Mouse (Mus musculus) limb, embryonic 14.5 days (tissue): ENCODE results near the gene Knstrn. TPM values are rescaled to one million over a fixed set of nuclear protein-coding genes. Genes with fewer than 3 reads are reported as not detected.

Experiments
- ATAC-seq: fragments of 200-750 bp; cut with Nextera tagmentation; 2 replicates; pipeline ENCODE4 v1.8.0; 2017; ENCODE audit warnings: low read depth, moderate number of reproducible peaks, moderate TSS enrichment; ENCODE audit not compliant: low FRiP score
- DNase-seq: peaks from one replicate; pipeline ENCODE4 v3.0.0-alpha.2; 2015; ENCODE audit warnings: low spot score
- H3K27ac ChIP-seq: fragments of 300-500 bp; sonication (generic); replicated peaks from 2 replicates; pipeline ENCODE4 v1.5.1; 2014; ENCODE audit warnings: low read depth, mild to moderate bottlenecking, low read length, moderate library complexity, mixed read lengths
- H3K27me3 ChIP-seq: fragments of 300-500 bp; sonication (generic); 2 replicates; pipeline ENCODE4 v1.6.1; 2014; ENCODE audit warnings: low read length, mixed read lengths; ENCODE audit not compliant: control insufficient read depth, insufficient read depth
- H3K36me3 ChIP-seq: fragments of 300-500 bp; sonication (generic); 2 replicates; pipeline ENCODE4 v1.6.1; 2014; ENCODE audit warnings: mild to moderate bottlenecking, low read length, moderate library complexity, mixed read lengths; ENCODE audit not compliant: control insufficient read depth, insufficient read depth
- H3K4me1 ChIP-seq: fragments of 300-500 bp; sonication (generic); 2 replicates; pipeline ENCODE4 v1.6.1; 2014; ENCODE audit warnings: antibody characterized with exemption, low read length, mixed read lengths; ENCODE audit not compliant: control insufficient read depth, insufficient read depth
- H3K4me2 ChIP-seq: fragments of 300-500 bp; sonication (generic); replicated peaks from 2 replicates; pipeline ENCODE4 v1.6.1; 2014; ENCODE audit warnings: low read depth, mild to moderate bottlenecking, low read length, moderate library complexity; ENCODE audit not compliant: severe bottlenecking
- H3K4me3 ChIP-seq: fragments of 300-500 bp; sonication (generic); replicated peaks from 2 replicates; pipeline ENCODE4 v1.5.1; 2014; ENCODE audit warnings: low read length
- H3K9ac ChIP-seq: fragments of 300-500 bp; sonication (generic); 2 replicates; pipeline ENCODE4 v1.6.1; 2014; ENCODE audit warnings: mild to moderate bottlenecking, low read depth, low read length, moderate library complexity; ENCODE audit not compliant: severe bottlenecking
- H3K9me3 ChIP-seq: fragments of 300-500 bp; sonication (generic); 2 replicates; pipeline ENCODE4 v1.6.1; 2016; ENCODE audit warnings: low read length; ENCODE audit not compliant: control insufficient read depth
- POLR2A ChIP-seq: fragments of 200-500 bp; IDR thresholded peaks from 2 replicates; pipeline ENCODE4 v1.8.0; 2012; ENCODE audit warnings: inconsistent platforms, mild to moderate bottlenecking, moderate library complexity, borderline replicate concordance; ENCODE audit not compliant: insufficient read depth, insufficient read length; ENCODE audit errors: extremely low read depth
- WGBS: fragments of 180-500 bp; shearing (Covaris S2); extraction: QIAGEN DNeasy Blood & Tissue Kit; methylation state at CpG from one replicate; pipeline ENCODE4 v1.1.7; 2014; 5-methylcytosine and 5-hydroxymethylcytosine counted together
- polyA plus RNA-seq, 2 experiments: library from polyadenylated mRNA; depleted of rRNA in 1 of 2; stranded (reverse) in 1 of 2; unstranded in 1 of 2; fragments of >200 nt; fragmentation: Nextera tagmentation in 1 of 2; extraction: Ambion mirVana in 1 of 2; gene quantifications; 2 replicates each; pipeline versions ENCODE4 v1.2.1 to v1.2.3; 2012 to 2014

The Knstrn gene
- polyA plus RNA-seq, 2 experiments, result 67.0 to 81.3 TPM

DNA sequence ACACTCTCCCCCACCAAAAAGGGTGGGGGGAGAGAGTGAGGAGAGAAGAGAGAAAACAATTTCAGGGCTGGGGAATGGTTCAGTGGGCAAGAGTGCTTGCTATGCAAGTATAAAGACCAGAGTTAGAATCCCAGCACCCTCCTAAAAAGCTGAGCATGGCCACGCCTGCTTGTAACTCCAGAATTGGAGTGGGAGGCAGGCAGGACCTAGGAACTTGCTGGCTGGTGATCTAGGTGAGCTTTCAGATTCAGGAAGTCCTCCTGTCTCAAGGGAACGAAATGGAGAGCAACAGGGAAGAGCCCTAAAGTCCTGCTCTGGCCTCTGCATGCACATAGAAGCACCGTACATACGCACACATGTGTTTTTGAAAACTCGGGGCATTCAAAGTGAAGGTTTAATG lies 9.0 kb downstream of the Knstrn start:
- Histone ChIP-seq H3K27me3 (no peaks in the 10 kb centered on the region), H3K9me3 (no peaks in the 10 kb centered on the region), H3K4me1 (no peaks in the 10 kb centered on the region), H3K27ac (no peak overlapping the region), H3K9ac (no peak overlapping the region), H3K36me3 (peaks cover 48% of the 10 kb centered on the region), H3K4me2 (no peak overlapping the region), H3K4me3 (no peak overlapping the region)
- no peak for DNase-seq
- no peak for TF ChIP-seq POLR2A
- WGBS, result 93% methylated on average over 5 of the region's 5 CpGs
- no peak for ATAC-seq

DNA sequence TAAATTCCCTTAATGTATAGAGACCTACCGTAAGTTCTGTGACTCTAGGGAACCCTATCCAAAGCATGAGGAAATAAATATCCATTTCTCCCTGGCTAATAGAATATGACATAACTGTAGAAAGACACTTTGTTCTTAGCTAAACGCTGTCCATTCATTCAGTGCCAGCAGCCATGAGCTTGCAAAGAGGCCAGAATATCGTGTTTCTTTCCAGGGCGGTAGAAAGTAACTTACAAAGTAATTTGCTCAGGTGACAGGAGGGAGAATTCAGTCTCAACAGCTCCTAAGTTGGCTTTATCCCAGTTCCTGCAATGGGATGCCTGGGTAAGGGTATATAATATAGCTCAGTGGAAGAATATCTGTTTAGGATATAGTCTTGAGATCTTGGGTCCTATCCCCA lies 10.6 kb downstream of the Knstrn start:
- no peaks in the 10 kb centered on the region for H3K4me1 ChIP-seq
- 92% methylated on average over 4 of the region's 4 CpGs for WGBS
- no peak overlapping the region for H3K9ac ChIP-seq
- TF ChIP-seq POLR2A, result no peak
- no peaks in the 10 kb centered on the region for H3K27me3 ChIP-seq
- no peak overlapping the region for H3K27ac ChIP-seq
- H3K4me3 ChIP-seq, result no peak overlapping the region
- DNase-seq (no peak), ATAC-seq (no peak)
- H3K4me2 ChIP-seq, result no peak overlapping the region
- no peaks in the 10 kb centered on the region for H3K9me3 ChIP-seq
- peaks cover 53% of the 10 kb centered on the region for H3K36me3 ChIP-seq

DNA sequence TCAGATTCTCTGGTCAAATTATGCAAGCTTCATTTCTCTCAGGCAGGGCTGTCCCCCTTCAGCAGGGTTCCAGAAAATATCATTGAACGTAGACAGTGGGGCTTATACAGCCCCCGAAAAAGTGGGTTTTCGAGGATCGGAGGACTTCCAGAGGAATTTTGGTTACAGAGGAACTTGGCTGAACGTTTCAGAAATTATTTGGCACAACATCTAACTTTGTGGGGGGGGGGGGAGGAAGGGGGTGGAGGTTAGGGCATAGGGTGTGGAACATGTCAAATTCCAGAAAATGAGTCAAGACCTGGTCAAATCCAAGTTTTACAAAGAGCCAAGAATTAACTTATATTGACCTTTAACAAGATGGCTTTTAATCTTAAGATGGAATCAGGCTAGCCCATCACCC lies 15.3 kb downstream of the Knstrn start:
- ATAC-seq (no peak), DNase-seq (no peak)
- Histone ChIP-seq H3K36me3 (peaks cover 64% of the 10 kb centered on the region), H3K27ac (no peak overlapping the region), H3K4me2 (no peak overlapping the region), H3K27me3 (no peaks in the 10 kb centered on the region), H3K9me3 (no peaks in the 10 kb centered on the region), H3K9ac (no peak overlapping the region), H3K4me3 (no peak overlapping the region), H3K4me1 (no peaks in the 10 kb centered on the region)
- no peak for TF ChIP-seq POLR2A
- WGBS, result 91% methylated on average over 5 of the region's 5 CpGs

DNA sequence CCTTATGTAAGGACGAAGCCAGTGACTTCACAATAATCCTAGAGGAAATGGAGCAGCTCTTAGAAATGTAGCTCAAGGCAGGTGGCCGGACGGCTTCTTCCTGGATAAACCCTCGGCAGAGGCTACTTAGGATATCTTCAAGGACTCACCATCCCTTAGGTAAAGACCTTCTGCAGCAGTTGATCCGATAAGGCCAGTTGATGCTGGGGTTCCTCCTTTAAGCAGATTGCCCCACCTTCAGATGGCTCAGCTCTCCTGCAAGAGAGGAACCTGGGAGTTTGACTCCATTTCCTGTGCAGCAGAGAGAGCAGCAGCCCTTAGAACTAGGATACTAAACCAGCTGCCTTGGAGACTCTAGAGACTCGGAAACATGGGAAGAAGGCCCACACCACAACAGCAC lies 20.3 kb downstream of the Knstrn start:
- H3K9me3 ChIP-seq, result no peaks in the 10 kb centered on the region
- DNase-seq (no peak), ATAC-seq (no peak)
- H3K4me3 ChIP-seq, result no peak overlapping the region
- H3K9ac ChIP-seq, result no peak overlapping the region
- 96% methylated on average over 6 of the region's 6 CpGs for WGBS
- no peak overlapping the region for H3K27ac ChIP-seq
- H3K36me3 ChIP-seq, result peaks cover 50% of the 10 kb centered on the region
- H3K4me1 ChIP-seq, result no peaks in the 10 kb centered on the region
- H3K4me2 ChIP-seq, result no peak overlapping the region
- TF ChIP-seq POLR2A, result no peak
- H3K27me3 ChIP-seq, result no peaks in the 10 kb centered on the region

DNA sequence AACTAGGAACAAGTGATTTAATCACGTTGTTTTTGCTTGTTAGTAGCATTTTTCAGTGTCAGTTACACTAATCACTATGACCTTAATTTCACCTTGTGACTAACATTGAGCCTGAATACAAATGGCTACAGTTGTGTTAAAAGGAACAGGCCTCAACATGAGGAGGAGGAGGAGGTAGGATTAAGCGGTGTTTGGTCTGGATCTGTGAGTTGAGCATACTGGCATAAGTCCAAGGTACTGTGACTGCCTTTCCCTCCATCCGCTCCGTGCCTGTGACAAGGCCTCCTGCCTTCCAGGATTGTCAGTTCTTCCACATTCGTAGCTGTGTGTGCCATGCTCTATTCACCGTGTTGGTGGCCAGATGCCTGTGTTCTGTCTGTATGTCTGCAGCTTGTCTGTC lies 21.3 kb downstream of the Knstrn start:
- WGBS, result 68% methylated on average over 6 of the region's 6 CpGs
- H3K4me3 ChIP-seq, result no peak overlapping the region
- DNase-seq, result no peak
- H3K27ac ChIP-seq, result no peak overlapping the region
- H3K4me2 ChIP-seq, result no peak overlapping the region
- ATAC-seq, result no peak
- peaks cover 41% of the 10 kb centered on the region for H3K36me3 ChIP-seq
- no peaks in the 10 kb centered on the region for H3K9me3 ChIP-seq
- TF ChIP-seq POLR2A, result no peak
- H3K27me3 ChIP-seq, result no peaks in the 10 kb centered on the region
- no peak overlapping the region for H3K9ac ChIP-seq
- H3K4me1 ChIP-seq, result no peaks in the 10 kb centered on the region

DNA sequence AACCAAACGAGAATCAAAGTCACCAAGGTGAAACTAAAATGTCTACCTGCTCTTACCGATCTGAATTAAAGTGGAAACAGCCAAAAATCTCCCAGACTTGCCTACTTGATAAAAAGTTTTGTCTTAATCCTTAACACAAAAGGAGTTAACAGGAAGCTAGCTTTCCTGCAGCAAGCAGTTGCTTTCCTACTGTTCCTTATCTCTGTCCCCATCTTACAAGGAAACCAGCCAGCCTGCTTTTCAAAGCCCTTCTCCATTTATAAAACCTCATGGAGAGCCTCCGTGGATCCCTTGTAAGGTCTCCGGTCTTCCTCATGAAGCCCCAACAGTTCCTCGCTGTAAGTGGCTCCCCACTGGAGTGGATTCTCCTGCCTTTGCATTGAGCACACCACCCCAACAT lies 24.5 kb downstream of the Knstrn start:
- no peak for DNase-seq
- ATAC-seq, result no peak
- Histone ChIP-seq H3K4me2 (no peak overlapping the region), H3K9ac (no peak overlapping the region), H3K4me1 (no peaks in the 10 kb centered on the region), H3K27ac (no peak overlapping the region), H3K36me3 (peaks cover 19% of the 10 kb centered on the region), H3K9me3 (no peaks in the 10 kb centered on the region), H3K27me3 (no peaks in the 10 kb centered on the region), H3K4me3 (no peak overlapping the region)
- 56% methylated on average over 5 of the region's 5 CpGs for WGBS
- no peak for TF ChIP-seq POLR2A
